Mouse (Mus musculus): ENCODE measurements around the gene Arpc1b. TPM values are rescaled to one million over a fixed set of nuclear protein-coding genes. Genes with fewer than 3 reads are reported as not detected.
"Not testable (repeated sequence)": the region's sequence is repeated elsewhere in the genome, so short reads cannot be mapped to it uniquely, and the experiment has no call there.

Arpc1b gene
- total and polyA plus RNA-seq, 2 experiments, result 30.9 to 137 TPM

GRCm38 (mm10) chr5:145081866-145082613 lies 32.0 kb upstream of the Arpc1b start:
- Histone ChIP-seq H3K4me1 (ENCODE audit: control insufficient read depth, insufficient read depth, low read length) (peaks cover 4% of the 10 kb centered on the region), H3K9ac (ENCODE audit: low read depth, low read length) (no peak overlapping the region), H3K4me3 (ENCODE audit: insufficient read depth, low read depth, low read length) (no peak overlapping the region), H3K36me3 (ENCODE audit: control insufficient read depth, insufficient read depth, low read length) (no peaks in the 10 kb centered on the region), H3K27me3 (ENCODE audit: control insufficient read depth, insufficient read depth, low read length) (no peaks in the 10 kb centered on the region), H3K27ac (replicated peaks; ENCODE audit: insufficient read depth, low read depth, low read length) (no peak overlapping the region), H3K79me2 (ENCODE audit: control insufficient read depth, insufficient read depth, low read length) (peaks cover 11% of the 10 kb centered on the region; the same call in 1 of the 2 replicates)
- DNase-seq (ENCODE audit: extremely low read depth, low read depth, low spot score), result no peak
- WGBS, result 86% methylated on average over 10 of the region's 10 CpGs
- no peak for TF ChIP-seq POLR2A (IDR thresholded peaks at IDR 0.05; ENCODE audit: extremely low read depth, insufficient read depth, low read length)
- no peak for TF ChIP-seq CTCF (IDR thresholded peaks at IDR 0.05; ENCODE audit: low read depth, low read length)

- not testable (repeated sequence) for H3K4me1 ChIP-seq (ENCODE audit: control insufficient read depth, insufficient read depth, low read length); H3K27ac ChIP-seq (replicated peaks; ENCODE audit: insufficient read depth, low read depth, low read length); H3K36me3 ChIP-seq (ENCODE audit: control insufficient read depth, insufficient read depth, low read length); H3K27me3 ChIP-seq (ENCODE audit: control insufficient read depth, insufficient read depth, low read length); DNase-seq (ENCODE audit: extremely low read depth, low read depth, low spot score)
- 49% methylated on average over 6 of the region's 6 CpGs for WGBS
- peaks cover 11% of the 10 kb centered on the region; the same call in 1 of the 2 replicates for H3K79me2 ChIP-seq (ENCODE audit: control insufficient read depth, insufficient read depth, low read length)
- H3K9ac ChIP-seq (ENCODE audit: low read depth, low read length), result peak overlapping the region; percentile 16; the same call in 1 of the 2 replicates
- H3K4me3 ChIP-seq (ENCODE audit: insufficient read depth, low read depth, low read length), result peak overlapping the region; percentile 15
Measured at GRCm38 (mm10) chr5:145083201-145083600, 30.8 kb upstream of the Arpc1b start.

- peaks cover 11% of the 10 kb centered on the region; the same call in 1 of the 2 replicates for H3K79me2 ChIP-seq (ENCODE audit: control insufficient read depth, insufficient read depth, low read length)
- WGBS, result under 1% methylated on average over 54 of the region's 54 CpGs
- peak; percentile 62; the same call in 1 of the 2 replicates for TF ChIP-seq POLR2A (IDR thresholded peaks at IDR 0.05; ENCODE audit: extremely low read depth, insufficient read depth, low read length)
- TF ChIP-seq CTCF (IDR thresholded peaks at IDR 0.05; ENCODE audit: low read depth, low read length), result no peak
- DNase-seq (ENCODE audit: extremely low read depth, low read depth, low spot score), result peak; percentile 84
- no peaks in the 10 kb centered on the region for H3K36me3 ChIP-seq (ENCODE audit: control insufficient read depth, insufficient read depth, low read length)
- H3K9ac ChIP-seq (ENCODE audit: low read depth, low read length), result peak within 1 kb of the TSS; percentile 89
- H3K27ac ChIP-seq (replicated peaks; ENCODE audit: insufficient read depth, low read depth, low read length), result peak within 1 kb of the TSS; percentile 50
- no peaks in the 10 kb centered on the region for H3K27me3 ChIP-seq (ENCODE audit: control insufficient read depth, insufficient read depth, low read length)
- peaks cover 4% of the 10 kb centered on the region for H3K4me1 ChIP-seq (ENCODE audit: control insufficient read depth, insufficient read depth, low read length)
- peak within 1 kb of the TSS; percentile 72 for H3K4me3 ChIP-seq (ENCODE audit: insufficient read depth, low read depth, low read length)
Measured at GRCm38 (mm10) chr5:145083632-145084451, 30.2 kb upstream of the Arpc1b start, which contains the start of the genes Arpc1a and Kpna7. Gene Arpc1a (plus strand): TSS chr5:145083830. Gene Kpna7 (minus strand): TSS chr5:145084030.

- Histone ChIP-seq H3K4me3 (ENCODE audit: insufficient read depth, low read depth, low read length) (no peak overlapping the region), H3K36me3 (ENCODE audit: control insufficient read depth, insufficient read depth, low read length) (no peaks in the 10 kb centered on the region), H3K27ac (replicated peaks; ENCODE audit: insufficient read depth, low read depth, low read length) (no peak overlapping the region), H3K79me2 (ENCODE audit: control insufficient read depth, insufficient read depth, low read length) (peaks cover 15% of the 10 kb centered on the region; the same call in 1 of the 2 replicates), H3K27me3 (ENCODE audit: control insufficient read depth, insufficient read depth, low read length) (no peaks in the 10 kb centered on the region), H3K9ac (ENCODE audit: low read depth, low read length) (peak overlapping the region; percentile 89), H3K4me1 (ENCODE audit: control insufficient read depth, insufficient read depth, low read length) (peaks cover 7% of the 10 kb centered on the region)
- 49% methylated on average over 2 of the region's 2 CpGs for WGBS
- DNase-seq (ENCODE audit: extremely low read depth, low read depth, low spot score), result no peak
- TF ChIP-seq CTCF (IDR thresholded peaks at IDR 0.05; ENCODE audit: low read depth, low read length), result no peak
- no peak for TF ChIP-seq POLR2A (IDR thresholded peaks at IDR 0.05; ENCODE audit: extremely low read depth, insufficient read depth, low read length)
Measured at GRCm38 (mm10) chr5:145084822-145085221, 29.2 kb upstream of the Arpc1b start.

GRCm38 (mm10) chr5:145088186-145088585 lies 25.8 kb upstream of the Arpc1b start:
- no peaks in the 10 kb centered on the region for H3K27me3 ChIP-seq (ENCODE audit: control insufficient read depth, insufficient read depth, low read length)
- no peak overlapping the region for H3K9ac ChIP-seq (ENCODE audit: low read depth, low read length)
- H3K36me3 ChIP-seq (ENCODE audit: control insufficient read depth, insufficient read depth, low read length), result peaks cover 15% of the 10 kb centered on the region
- no peak overlapping the region for H3K27ac ChIP-seq (replicated peaks; ENCODE audit: insufficient read depth, low read depth, low read length)
- peaks cover 7% of the 10 kb centered on the region for H3K4me1 ChIP-seq (ENCODE audit: control insufficient read depth, insufficient read depth, low read length)
- TF ChIP-seq POLR2A (IDR thresholded peaks at IDR 0.05; ENCODE audit: extremely low read depth, insufficient read depth, low read length) (no peak), CTCF (IDR thresholded peaks at IDR 0.05; ENCODE audit: low read depth, low read length) (no peak)
- no peak for DNase-seq (ENCODE audit: extremely low read depth, low read depth, low spot score)
- 98% methylated on average over 2 of the region's 2 CpGs for WGBS
- no peak overlapping the region for H3K4me3 ChIP-seq (ENCODE audit: insufficient read depth, low read depth, low read length)
- peaks cover 18% of the 10 kb centered on the region; the same call in 1 of the 2 replicates for H3K79me2 ChIP-seq (ENCODE audit: control insufficient read depth, insufficient read depth, low read length)
